Comparison of ENCODE assay signal across 8 mouse cellular contexts in the genomic region with DNA sequence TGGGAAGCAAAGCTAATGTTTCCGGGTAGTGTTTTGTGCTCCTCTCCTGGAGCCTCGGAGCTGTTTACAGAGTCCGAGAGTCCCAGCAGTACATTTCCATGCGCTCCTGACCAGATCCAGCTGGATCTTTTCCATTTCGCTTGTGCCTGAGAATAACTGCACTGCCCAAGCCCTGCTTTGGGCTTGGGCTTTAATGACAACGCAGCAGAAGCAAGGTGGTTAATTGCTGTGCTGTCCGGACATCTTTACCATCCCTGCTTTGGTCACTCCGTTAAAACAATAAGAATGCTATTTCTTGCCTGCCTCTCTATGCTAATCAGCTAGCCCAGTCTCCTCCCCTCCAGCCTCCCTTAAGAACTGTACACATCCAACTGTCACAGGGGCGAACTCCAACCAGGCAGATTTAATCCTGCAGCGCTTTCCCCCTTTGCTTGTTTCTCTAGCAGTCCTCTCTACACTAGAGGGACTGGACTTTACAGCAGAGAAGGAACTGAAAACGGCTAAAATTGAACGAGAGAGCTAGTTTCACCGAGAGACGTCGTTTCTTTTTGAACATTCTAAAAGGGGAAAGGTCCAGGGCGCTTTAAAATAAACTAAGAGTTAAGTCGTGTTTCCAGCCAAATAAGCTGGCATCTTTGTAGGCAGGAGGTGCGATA. TPM values are rescaled to one million over a fixed set of nuclear protein-coding genes. Genes with fewer than 3 reads are reported as not detected.
DNase-seq lines count a peak whose midpoint lies in the region; ATAC-seq and TF ChIP-seq lines count a peak whose summit lies in the region.
"Had no signal": no experiment of that assay in that cellular context is flagged by ENCODE, and none has a peak within 500 bp of the region (broad histone marks: within the 10 kb centered on the region; RNA-seq: fewer than 3 reads in every experiment).

A gene (plus strand): TSS at position 377 of the 656 bp plus-strand sequence.

- no peak within 1 kb of the TSS for H3K9ac ChIP-seq in midbrain, embryonic 11.5 days (ENCODE audit: low read length)
- peak within 1 kb of the TSS; percentile 23; the same call in 1 of the 2 replicates for H3K9ac ChIP-seq in liver, adult 2 months (ENCODE audit: low read depth, low read length)

- WGBS in midbrain, embryonic 11.5 days = 65% methylated on average over 18 of the region's 18 CpGs
- 69% methylated on average over 18 of the region's 18 CpGs for WGBS in midbrain, embryonic 10.5 days
- WGBS in liver, adult 2 months = 14% methylated on average over 18 of the region's 18 CpGs

- no peaks in the 10 kb centered on the region for H3K36me3 ChIP-seq in midbrain, embryonic 11.5 days (ENCODE audit: control insufficient read depth, insufficient read depth, low read length)
- no peaks in the 10 kb centered on the region for H3K36me3 ChIP-seq in midbrain, embryonic 10.5 days
- H3K36me3 ChIP-seq in liver, adult 2 months (ENCODE audit: control insufficient read depth, insufficient read depth, low read length) = no peaks in the 10 kb centered on the region

- no peaks in the 10 kb centered on the region for H3K79me2 ChIP-seq in liver, adult 2 months (ENCODE audit: control insufficient read depth, insufficient read depth, low read length)

- ATAC-seq in midbrain, embryonic 11.5 days (ENCODE audit: low FRiP score) = 0 out of 2 replicates have a peak, but pooled peaks have one; percentile 27

- H3K27ac ChIP-seq in midbrain, embryonic 11.5 days (ENCODE audit: low read depth, low read length) = no peak within 1 kb of the TSS
- H3K27ac ChIP-seq in midbrain, embryonic 10.5 days (replicated peaks) = no peak within 1 kb of the TSS; the same call in 1 of the 2 replicates
- peak within 1 kb of the TSS; percentile 33; the same call in 1 of the 2 replicates for H3K27ac ChIP-seq in liver, adult 2 months (replicated peaks; ENCODE audit: insufficient read depth, low read depth, low read length)
- H3K27ac ChIP-seq: macrophage had no signal

- no peak within 1 kb of the TSS for H3K4me2 ChIP-seq in midbrain, embryonic 11.5 days

- no peaks in the 10 kb centered on the region for H3K27me3 ChIP-seq in midbrain, embryonic 11.5 days (ENCODE audit: control insufficient read depth, insufficient read depth, low read length)
- H3K27me3 ChIP-seq in midbrain, embryonic 10.5 days (ENCODE audit: low read depth, poor library complexity, severe bottlenecking) = no peaks in the 10 kb centered on the region
- H3K27me3 ChIP-seq in liver, adult 2 months (ENCODE audit: control insufficient read depth, insufficient read depth, low read length) = no peaks in the 10 kb centered on the region

- H3K9me3 ChIP-seq in midbrain, embryonic 11.5 days (ENCODE audit: control insufficient read depth, low read length) = no peaks in the 10 kb centered on the region
- no peaks in the 10 kb centered on the region for H3K9me3 ChIP-seq in midbrain, embryonic 10.5 days (replicated peaks)

- DNase-seq in midbrain, embryonic 11.5 days (ENCODE audit: low spot score, missing footprints) = peak; percentile 84
- no peak for DNase-seq in midbrain, embryonic 10.5 days (ENCODE audit: low spot score)
- peak; percentile 35 to 40 for DNase-seq in cerebellum, postnatal 25 days
- peak; percentile 78 for DNase-seq in kidney, adult 11 months
- DNase-seq in liver, adult 2 months (ENCODE audit: extremely low read depth, low read depth, low spot score) = peak; percentile 77
- peak; percentile 12 for DNase-seq in right cerebral cortex, postnatal 4 days
- DNase-seq in ovary, adult 18-20 months (ENCODE audit: low spot score) = no peak

- no peak within 1 kb of the TSS for H3K4me3 ChIP-seq in midbrain, embryonic 11.5 days (ENCODE audit: low read depth, low read length)
- no peak within 1 kb of the TSS for H3K4me3 ChIP-seq in midbrain, embryonic 10.5 days
- H3K4me3 ChIP-seq in liver, adult 2 months (ENCODE audit: insufficient read depth, low read depth, low read length) = peak within 1 kb of the TSS; percentile 34

- H3K4me1 ChIP-seq in midbrain, embryonic 11.5 days (ENCODE audit: control insufficient read depth, insufficient read depth, low read length) = no peaks in the 10 kb centered on the region
- H3K4me1 ChIP-seq in midbrain, embryonic 10.5 days = peaks cover 8% of the 10 kb centered on the region; the same call in 1 of the 2 replicates
- peaks cover 8% of the 10 kb centered on the region; the same call in 1 of the 2 replicates for H3K4me1 ChIP-seq in liver, adult 2 months (ENCODE audit: control insufficient read depth, insufficient read depth, low read length)

- TF ChIP-seq CTCF in liver, adult 2 months (IDR thresholded peaks at IDR 0.05; ENCODE audit: low read depth, low read length) = no peak

- no peak for TF ChIP-seq POLR2A in liver, adult 2 months (IDR thresholded peaks at IDR 0.05; ENCODE audit: extremely low read depth, insufficient read depth, low read length)

RNA-seq across cellular contexts. Expression of the gene that starts here (rescaled TPM):
- 2.6 and 3.3 TPM in 2 replicates for polyA plus RNA-seq in midbrain, embryonic 11.5 days (2014; fragmentation: Nextera tagmentation; extraction: Ambion mirVana)
- 0.63 and 1.9 TPM in 2 replicates for polyA plus RNA-seq in midbrain, embryonic 10.5 days (2016; fragmentation: Nextera tagmentation; extraction: Ambion mirVana)
- 1.8 and 3.5 TPM in 2 replicates for total RNA-seq in liver, adult 2 months (2014; rRNA removed)
- 0.32 and 0.55 TPM in 2 replicates for polyA plus RNA-seq in liver, adult 2 months (2012; rRNA removed)
- polyA plus RNA-seq: macrophage had no signal

Comparison
In these comparisons a context has a peak if more than half of its experiments do, and no peak if none do; other contexts are left out.
1. DNase-seq: peak in midbrain, embryonic 11.5 days (single experiment), cerebellum, postnatal 25 days (2 of 2), kidney, adult 11 months (single experiment), liver, adult 2 months (single experiment) and right cerebral cortex, postnatal 4 days (single experiment); none in midbrain, embryonic 10.5 days (single experiment) and ovary, adult 18-20 months (single experiment).